In genomic region chr14:24650195-24650901, GRCm38 (mm10) we compare ENCODE assay signal across 11 mouse cellular contexts.
DNase-seq lines count a peak whose midpoint lies in the region; ATAC-seq and TF ChIP-seq lines count a peak whose summit lies in the region.
"Had no signal": no experiment of that assay in that cellular context is flagged by ENCODE, and none has a peak within 500 bp of the region (broad histone marks: within the 10 kb centered on the region; RNA-seq: fewer than 3 reads in every experiment).

No protein-coding gene starts in this region.

- no peak overlapping the region for H3K9ac ChIP-seq in intestine, embryonic 15.5 days
- no peak overlapping the region for H3K9ac ChIP-seq in stomach, embryonic 14.5 days (replicated peaks; ENCODE audit: low read depth, low read length)
- H3K9ac ChIP-seq: heart, embryonic 15.5 days; liver, embryonic 15.5 days had no signal

- 85% methylated on average over 7 of the region's 7 CpGs for WGBS in embryonic facial prominence, embryonic 10.5 days
- 60% methylated on average over 7 of the region's 7 CpGs for WGBS in intestine, embryonic 15.5 days
- WGBS in stomach, embryonic 14.5 days = 55% methylated on average over 7 of the region's 7 CpGs

- H3K27ac ChIP-seq in left cerebral cortex, adult 2 months = no peak overlapping the region
- H3K27ac ChIP-seq in embryonic facial prominence, embryonic 10.5 days (replicated peaks) = peak overlapping the region; percentile 35; the same call in 1 of the 2 replicates
- H3K27ac ChIP-seq in intestine, embryonic 15.5 days = no peak overlapping the region
- no peak overlapping the region for H3K27ac ChIP-seq in stomach, embryonic 14.5 days (ENCODE audit: low read length)
- H3K27ac ChIP-seq: heart, embryonic 15.5 days; liver, embryonic 15.5 days had no signal

- no peak for DNase-seq in left cerebral cortex, adult 2 months (ENCODE audit: extremely low spot score in 1 of 2, low spot score in 2 of 2)
- DNase-seq in left cerebral cortex, adult 8-10 months (ENCODE audit: low spot score in 2 of 2) = no peak
- DNase-seq in embryonic facial prominence, embryonic 10.5 days (ENCODE audit: low spot score) = no peak
- DNase-seq in thymus, adult 18-20 months = no peak
- DNase-seq in Muller cell, postnatal 12 days (ENCODE audit: inconsistent ontology term) = no peak
- DNase-seq: layer of hippocampus, adult 9-11 months had no signal

- no peaks in the 10 kb centered on the region for H3K9me3 ChIP-seq in embryonic facial prominence, embryonic 10.5 days
- H3K9me3 ChIP-seq in intestine, embryonic 15.5 days = no peaks in the 10 kb centered on the region
- H3K9me3 ChIP-seq in stomach, embryonic 14.5 days (ENCODE audit: control insufficient read depth, low read depth, low read length) = no peaks in the 10 kb centered on the region
- H3K9me3 ChIP-seq: heart, embryonic 15.5 days; liver, embryonic 15.5 days had no signal

- H3K4me1 ChIP-seq in embryonic facial prominence, embryonic 10.5 days = peaks cover 2% of the 10 kb centered on the region; the same call in 1 of the 2 replicates
- H3K4me1 ChIP-seq in intestine, embryonic 15.5 days (replicated peaks) = no peaks in the 10 kb centered on the region
- H3K4me1 ChIP-seq in stomach, embryonic 14.5 days (ENCODE audit: control insufficient read depth, insufficient read depth, low read length) = no peaks in the 10 kb centered on the region
- H3K4me1 ChIP-seq: liver, embryonic 15.5 days had no signal

- peak; percentile 31; the same call in 1 of the 2 replicates for ATAC-seq in intestine, embryonic 15.5 days
- ATAC-seq in stomach, embryonic 14.5 days (ENCODE audit: insufficient number of reproducible peaks, insufficient read depth, low FRiP score, low read depth) = peak; percentile 30; the same call in 1 of the 2 replicates
- ATAC-seq in erythroid progenitor cell, adult 5-6 weeks (replicated peaks; ENCODE audit: low FRiP score, poor library complexity, severe bottlenecking) = no peak

- no peaks in the 10 kb centered on the region for H3K36me3 ChIP-seq in embryonic facial prominence, embryonic 10.5 days (replicated peaks)
- no peaks in the 10 kb centered on the region for H3K36me3 ChIP-seq in intestine, embryonic 15.5 days
- H3K36me3 ChIP-seq in stomach, embryonic 14.5 days (ENCODE audit: control insufficient read depth, insufficient read depth, low read length) = no peaks in the 10 kb centered on the region
- H3K36me3 ChIP-seq: heart, embryonic 15.5 days; liver, embryonic 15.5 days had no signal

- 0 out of 2 replicates have a peak, but pooled peaks cover 6% of the 10 kb centered on the region for H3K27me3 ChIP-seq in embryonic facial prominence, embryonic 10.5 days (replicated peaks; ENCODE audit: low read depth, poor library complexity, severe bottlenecking)
- no peaks in the 10 kb centered on the region for H3K27me3 ChIP-seq in intestine, embryonic 15.5 days (replicated peaks)
- H3K27me3 ChIP-seq in stomach, embryonic 14.5 days (ENCODE audit: control insufficient read depth, insufficient read depth, low read length) = no peaks in the 10 kb centered on the region
- H3K27me3 ChIP-seq: heart, embryonic 15.5 days; liver, embryonic 15.5 days had no signal

- no peak overlapping the region for H3K4me3 ChIP-seq in left cerebral cortex, adult 2 months
- no peak overlapping the region for H3K4me3 ChIP-seq in embryonic facial prominence, embryonic 10.5 days
- no peak overlapping the region for H3K4me3 ChIP-seq in intestine, embryonic 15.5 days (replicated peaks)
- no peak overlapping the region for H3K4me3 ChIP-seq in stomach, embryonic 14.5 days (ENCODE audit: low read depth, low read length)
- H3K4me3 ChIP-seq: heart, embryonic 15.5 days; liver, embryonic 15.5 days had no signal

- intact Hi-C loops in left cerebral cortex, adult 2 months (cut with DNase I) = loop anchor here (2.0 kb wide), 1 partner anchor 150 kb away; no protein-coding TSS in a partner anchor

- TF ChIP-seq CTCF in left cerebral cortex, adult 2 months (IDR thresholded peaks at IDR 0.05) = peak; percentile 43

- 0 out of 2 replicates have a peak overlapping the region, but pooled peaks have one; percentile 28 for H3K4me2 ChIP-seq in intestine, embryonic 15.5 days (replicated peaks)
- no peak overlapping the region for H3K4me2 ChIP-seq in stomach, embryonic 14.5 days (replicated peaks; ENCODE audit: low read depth, low read length)
- H3K4me2 ChIP-seq: heart, embryonic 15.5 days; liver, embryonic 15.5 days had no signal
